Mouse (Mus musculus): Measurements from ENCODE around the gene Rere.

DNA sequence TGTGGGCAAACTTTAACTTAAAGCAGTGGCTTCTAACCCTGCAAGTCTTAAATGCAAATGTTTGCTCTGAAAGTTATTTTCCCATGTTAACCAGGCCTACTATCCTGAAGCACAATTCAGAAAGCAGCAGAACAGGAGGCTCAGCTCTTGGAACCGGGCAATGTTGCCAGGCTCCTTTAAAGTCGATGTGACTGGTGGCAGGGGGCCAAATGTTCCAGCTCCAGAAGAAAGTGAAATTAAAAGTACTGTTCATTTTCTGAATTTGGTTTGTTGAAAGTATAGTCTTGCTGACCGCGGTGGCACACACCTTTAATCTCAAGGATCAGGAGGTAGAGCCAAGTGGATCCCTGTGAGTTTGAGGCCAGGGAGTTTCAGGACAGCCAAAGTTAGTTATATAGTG lies 180.9 kb downstream of the Rere start:
- TF ChIP-seq CTCF (IDR thresholded peaks at IDR 0.05) (no peak), EP300 (IDR thresholded peaks at IDR 0.05) (no peak)

All from lung, postnatal 0 days (tissue).